Mouse (Mus musculus) intestine, postnatal 0 days (tissue): ENCODE measurements around the gene Rpgr. TPM values are rescaled to one million over a fixed set of nuclear protein-coding genes. Genes with fewer than 3 reads are reported as not detected.

ENCODE experiments used
- ATAC-seq: fragments of 200-750 bp; cut with Nextera tagmentation; 2 replicates; pipeline ENCODE4 v1.8.0; 2017; ENCODE audit warnings: mild to moderate bottlenecking, moderate TSS enrichment, moderate library complexity
- H3K27ac ChIP-seq: fragments of 300-500 bp; sonication (generic); 2 replicates; pipeline ENCODE4 v1.5.1; 2014; ENCODE audit warnings: mild to moderate bottlenecking, low read depth, low read length, moderate library complexity
- H3K27me3 ChIP-seq: fragments of 300-500 bp; sonication (generic); replicated peaks from 2 replicates; pipeline ENCODE4 v1.6.1; 2014; ENCODE audit warnings: low read length, mixed read lengths; ENCODE audit not compliant: control insufficient read depth, insufficient read depth
- H3K36me3 ChIP-seq: fragments of 300-500 bp; sonication (generic); 2 replicates; pipeline ENCODE4 v1.6.1; 2014; ENCODE audit warnings: mild to moderate bottlenecking, moderate library complexity; ENCODE audit not compliant: control insufficient read depth, insufficient read depth
- H3K4me1 ChIP-seq: fragments of 300-500 bp; sonication (generic); replicated peaks from 2 replicates; pipeline ENCODE4 v1.6.1; 2014; ENCODE audit warnings: antibody characterized with exemption, low read length, mixed read lengths; ENCODE audit not compliant: control insufficient read depth, insufficient read depth
- H3K4me2 ChIP-seq: fragments of 300-500 bp; sonication (generic); replicated peaks from 2 replicates; pipeline ENCODE4 v1.6.1; 2014; ENCODE audit warnings: low read depth, mild to moderate bottlenecking, moderate library complexity
- H3K4me3 ChIP-seq: fragments of 300-500 bp; sonication (generic); 2 replicates; pipeline ENCODE4 v1.5.1; 2014; ENCODE audit warnings: low read depth, low read length
- H3K9ac ChIP-seq: fragments of 300-500 bp; sonication (generic); 2 replicates; pipeline ENCODE4 v1.6.1; 2014; ENCODE audit warnings: mild to moderate bottlenecking, low read depth, low read length
- H3K9me3 ChIP-seq: fragments of 300-500 bp; sonication (generic); 2 replicates; pipeline ENCODE4 v1.6.1; 2016; ENCODE audit warnings: mixed run types; ENCODE audit not compliant: control insufficient read depth
- CTCF ChIP-seq: sonication (generic); IDR thresholded peaks from 2 replicates; pipeline ENCODE4 v1.5.1; 2016; ENCODE audit warnings: low read depth, mild to moderate bottlenecking, control low read depth, antibody characterized with exemption, moderate library complexity
- WGBS: fragments of 180-500 bp; shearing (Covaris S2); extraction: QIAGEN DNeasy Blood & Tissue Kit; methylation state at CpG from one replicate; pipeline ENCODE4 v1.1.7; 2014; 5-methylcytosine and 5-hydroxymethylcytosine counted together
- polyA plus RNA-seq: library from polyadenylated mRNA; unstranded; fragments of >200 nt; fragmentation: Nextera tagmentation; extraction: Ambion mirVana; gene quantifications from 2 replicates; pipeline ENCODE4 v1.2.1, GENCODE M21; 2015

The Rpgr gene
- polyA plus RNA-seq, 1 experiment from 2014 or later, result 4.1 TPM

DNA sequence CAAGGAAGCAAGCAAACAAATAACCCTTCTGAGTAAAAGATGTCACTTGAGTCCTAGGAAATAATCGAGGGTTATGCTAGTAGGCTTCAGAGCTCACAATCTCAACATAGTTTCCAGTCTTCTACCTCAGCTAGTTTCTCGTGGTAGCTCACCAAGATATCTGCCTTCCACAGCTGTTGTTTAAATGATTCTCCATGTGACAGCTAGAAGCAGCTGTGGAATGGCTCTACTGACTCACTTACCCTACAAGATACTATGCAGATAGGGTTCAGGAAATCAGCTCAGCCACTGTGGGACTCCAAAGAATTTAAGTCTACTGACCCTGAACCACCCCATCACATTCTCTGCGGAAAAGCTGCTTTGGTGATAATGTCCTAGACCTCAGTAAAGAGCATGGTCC is 64.3 kb downstream of the Rpgr start:
- Histone ChIP-seq H3K4me3 (no peak overlapping the region), H3K27me3 (no peaks in the 10 kb centered on the region), H3K9me3 (no peaks in the 10 kb centered on the region), H3K4me2 (no peak overlapping the region), H3K9ac (no peak overlapping the region), H3K36me3 (no peaks in the 10 kb centered on the region), H3K4me1 (no peaks in the 10 kb centered on the region), H3K27ac (no peak overlapping the region)
- no peak for ATAC-seq
- 70% methylated on average over 3 of the region's 3 CpGs for WGBS
- no peak for TF ChIP-seq CTCF

DNA sequence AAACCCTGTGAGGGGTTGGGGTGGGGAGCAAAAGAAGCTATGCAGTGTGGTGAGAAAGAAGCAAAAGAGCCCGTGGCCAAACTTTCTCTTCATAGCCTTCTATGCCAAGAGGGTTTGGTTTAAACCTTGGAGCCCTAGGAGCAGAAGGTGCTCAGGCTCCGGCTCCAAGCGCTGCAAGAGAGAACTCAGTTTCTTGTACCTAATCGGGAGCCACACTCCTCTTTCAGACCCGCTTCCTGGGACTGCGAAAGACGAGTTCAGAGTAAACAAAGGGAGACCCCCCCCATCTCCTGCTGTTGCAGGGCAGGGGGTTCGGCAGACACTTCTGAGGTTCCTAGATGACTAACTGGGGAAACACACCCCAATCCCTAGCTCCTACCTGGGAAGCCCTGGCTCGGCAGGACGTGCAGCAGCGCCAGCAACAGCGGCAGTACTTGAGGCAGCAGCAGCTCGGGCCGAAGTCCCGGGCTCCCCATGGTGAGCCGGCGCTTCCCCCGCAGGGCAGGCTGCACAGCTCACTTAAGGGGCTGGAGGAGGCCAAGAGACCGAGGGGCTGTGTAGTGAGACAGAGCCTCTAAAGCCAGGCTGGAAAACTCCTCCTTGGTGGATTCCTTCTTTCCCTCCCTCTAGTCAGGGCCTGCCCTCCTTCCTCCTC is 99.5 kb downstream of the Rpgr start, which contains the start of gene Srpx:
Srpx (minus strand) TSS at position 645 of the 655 bp plus-strand sequence.
- no peaks in the 10 kb centered on the region for H3K4me1 ChIP-seq
- H3K27me3 ChIP-seq, result no peaks in the 10 kb centered on the region
- no peaks in the 10 kb centered on the region for H3K9me3 ChIP-seq
- TF ChIP-seq CTCF, result no peak
- no peak within 1 kb of the TSS; the same call in 1 of the 2 replicates for H3K27ac ChIP-seq
- no peak for ATAC-seq
- H3K4me3 ChIP-seq, result peak within 1 kb of the TSS; percentile 31
- no peaks in the 10 kb centered on the region for H3K36me3 ChIP-seq
- 0 out of 2 replicates have a peak within 1 kb of the TSS, but pooled peaks have one; percentile 17 for H3K9ac ChIP-seq
- H3K4me2 ChIP-seq, result peak within 1 kb of the TSS; percentile 57
- WGBS, result 20% methylated on average over 19 of the region's 19 CpGs

DNA sequence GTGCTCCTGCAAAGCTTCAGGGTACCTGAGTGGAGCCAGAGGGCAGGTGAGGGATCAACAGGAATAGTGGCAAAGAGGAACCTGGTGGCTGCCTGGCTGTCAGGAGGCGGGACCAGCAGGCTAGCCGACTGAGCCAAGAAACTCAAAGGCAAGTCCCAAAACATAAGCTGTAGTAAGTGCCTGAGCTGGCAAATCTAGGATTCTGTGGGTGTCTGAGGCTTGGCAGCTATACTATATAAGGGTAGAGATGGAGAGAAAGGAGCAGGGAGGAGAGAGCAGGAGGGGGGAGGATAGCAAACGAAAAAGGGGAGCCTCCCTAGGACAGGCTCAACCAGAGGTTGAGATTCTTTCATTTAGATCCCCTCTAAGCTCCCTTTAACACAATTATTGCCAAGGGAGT is 100.9 kb downstream of the Rpgr start:
- 45% methylated on average over 3 of the region's 3 CpGs for WGBS
- TF ChIP-seq CTCF, result no peak
- Histone ChIP-seq H3K36me3 (no peaks in the 10 kb centered on the region), H3K4me2 (no peak overlapping the region), H3K4me1 (no peaks in the 10 kb centered on the region), H3K27ac (no peak overlapping the region), H3K4me3 (no peak overlapping the region), H3K27me3 (no peaks in the 10 kb centered on the region), H3K9ac (no peak overlapping the region), H3K9me3 (no peaks in the 10 kb centered on the region)
- ATAC-seq, result no peak

DNA sequence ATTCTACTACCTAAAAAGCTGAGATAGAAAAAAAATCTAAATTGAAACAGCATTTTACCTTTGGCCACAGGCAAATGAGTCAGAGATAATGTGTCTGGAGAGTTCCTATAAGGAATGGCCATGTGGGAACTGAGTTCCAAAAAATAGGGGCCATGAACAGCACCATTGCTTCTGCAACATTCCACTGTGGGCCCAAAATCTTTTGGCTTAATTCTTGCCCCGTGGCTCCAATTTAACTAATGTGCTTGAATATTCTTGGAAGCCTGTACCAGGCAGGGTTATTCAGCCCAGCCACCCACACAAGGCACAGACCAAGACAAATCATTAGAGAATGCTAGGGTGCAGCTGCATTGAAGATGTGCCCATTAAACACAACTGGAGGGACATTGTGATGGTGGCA is 106.0 kb downstream of the Rpgr start:
- Histone ChIP-seq H3K9ac (no peak overlapping the region), H3K9me3 (no peaks in the 10 kb centered on the region), H3K4me3 (no peak overlapping the region), H3K27ac (no peak overlapping the region), H3K27me3 (no peaks in the 10 kb centered on the region), H3K4me1 (no peaks in the 10 kb centered on the region), H3K36me3 (no peaks in the 10 kb centered on the region), H3K4me2 (no peak overlapping the region)
- TF ChIP-seq CTCF, result no peak
- WGBS, result 59% methylated on average over 1 of the region's 1 CpGs
- ATAC-seq, result no peak

DNA sequence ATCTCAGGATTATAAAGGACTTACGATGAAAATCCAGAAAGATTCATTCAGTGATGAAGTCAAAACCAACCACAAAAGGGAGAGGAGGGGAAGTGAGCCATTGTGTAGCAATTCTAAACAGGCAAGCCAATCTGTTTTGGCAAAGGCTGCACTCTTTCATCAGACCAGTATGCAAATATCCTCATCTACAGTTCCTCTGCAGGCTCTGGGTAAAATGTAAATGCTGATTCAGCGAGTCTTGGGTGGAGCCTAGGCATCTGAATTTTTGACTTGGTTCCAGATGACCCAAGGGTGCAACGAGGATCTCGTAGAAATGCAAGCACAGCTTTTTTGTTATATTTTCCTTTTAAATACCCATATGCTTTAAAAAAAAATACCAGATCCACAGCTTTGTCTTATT is 108.2 kb downstream of the Rpgr start:
- no peak for ATAC-seq
- no peak overlapping the region for H3K4me3 ChIP-seq
- H3K27ac ChIP-seq, result no peak overlapping the region
- no peaks in the 10 kb centered on the region for H3K9me3 ChIP-seq
- no peaks in the 10 kb centered on the region for H3K36me3 ChIP-seq
- no peaks in the 10 kb centered on the region for H3K27me3 ChIP-seq
- H3K4me1 ChIP-seq, result no peaks in the 10 kb centered on the region
- no peak for TF ChIP-seq CTCF
- no peak overlapping the region for H3K9ac ChIP-seq
- WGBS, result 66% methylated on average over 4 of the region's 4 CpGs
- no peak overlapping the region for H3K4me2 ChIP-seq

DNA sequence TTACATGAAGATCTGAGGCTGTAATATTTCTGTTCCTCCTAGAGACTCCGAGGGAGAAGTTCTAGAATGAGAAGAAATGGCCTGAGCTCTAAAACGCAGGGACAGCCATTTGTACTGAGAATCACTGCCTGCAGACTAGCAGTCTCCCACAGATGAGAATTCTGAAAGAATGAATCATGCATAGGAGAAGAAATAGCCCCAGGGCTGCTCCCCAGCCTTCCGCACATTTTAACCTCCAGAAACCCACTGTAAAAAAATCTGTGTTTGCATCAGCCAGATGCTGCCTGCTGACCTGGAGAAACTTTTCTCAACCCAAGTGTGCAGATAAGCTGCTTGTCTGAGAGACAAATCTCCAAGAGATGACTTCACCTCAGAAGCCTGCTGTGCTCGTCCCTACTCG is 111.2 kb downstream of the Rpgr start:
- Histone ChIP-seq H3K27ac (no peak overlapping the region), H3K9me3 (no peaks in the 10 kb centered on the region), H3K27me3 (no peaks in the 10 kb centered on the region), H3K4me1 (no peaks in the 10 kb centered on the region), H3K36me3 (no peaks in the 10 kb centered on the region), H3K9ac (no peak overlapping the region), H3K4me3 (no peak overlapping the region), H3K4me2 (no peak overlapping the region)
- TF ChIP-seq CTCF, result no peak
- ATAC-seq, result no peak
- 54% methylated on average over 5 of the region's 5 CpGs for WGBS

DNA sequence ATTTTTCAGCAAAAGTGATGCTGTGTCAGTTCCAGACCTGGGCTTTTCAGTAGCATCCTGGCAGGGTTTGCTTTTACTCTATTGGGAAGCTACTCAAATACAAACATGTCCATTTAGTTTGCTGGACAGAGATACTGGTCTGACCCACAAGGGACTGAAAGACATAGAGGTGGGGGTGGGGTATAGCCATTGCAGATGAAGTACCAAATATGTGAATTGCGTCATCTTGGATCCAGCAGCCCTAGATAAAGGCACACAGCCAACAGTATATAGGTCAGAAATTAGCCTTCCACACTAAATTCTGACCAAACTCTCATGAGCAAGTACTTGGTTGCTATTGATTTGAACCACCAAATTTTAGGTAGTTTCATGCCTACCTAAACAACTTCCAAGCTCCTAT is 114.0 kb downstream of the Rpgr start:
- 84% methylated on average over 1 of the region's 1 CpGs for WGBS
- Histone ChIP-seq H3K9ac (no peak overlapping the region), H3K9me3 (no peaks in the 10 kb centered on the region), H3K4me3 (no peak overlapping the region), H3K36me3 (no peaks in the 10 kb centered on the region), H3K27me3 (no peaks in the 10 kb centered on the region), H3K27ac (no peak overlapping the region), H3K4me1 (no peaks in the 10 kb centered on the region), H3K4me2 (no peak overlapping the region)
- TF ChIP-seq CTCF, result no peak
- ATAC-seq, result no peak
